Mouse (Mus musculus) thymus, adult 2 months (tissue): ENCODE results near the gene Olfr469.
"Not testable (repeated sequence)": the region's sequence is repeated elsewhere in the genome, so short reads cannot be mapped to it uniquely, and the experiment has no call there.

Experiments
- CTCF ChIP-seq: fragments of 200-500 bp; IDR thresholded peaks from 2 replicates; pipeline ENCODE4 v1.5.1; 2012; ENCODE audit warnings: mild to moderate bottlenecking, control low read depth, low read length, moderate library complexity, borderline replicate concordance; ENCODE audit not compliant: control insufficient read depth, poor library complexity, insufficient read depth; ENCODE audit errors: extremely low read depth
- POLR2A ChIP-seq: fragments of 200-500 bp; IDR thresholded peaks from 2 replicates; pipeline ENCODE4 v1.6.1; 2012; ENCODE audit warnings: mild to moderate bottlenecking, low read length, control low read depth, moderate library complexity; ENCODE audit not compliant: control insufficient read depth, poor library complexity, insufficient read depth; ENCODE audit errors: extremely low read depth

DNA sequence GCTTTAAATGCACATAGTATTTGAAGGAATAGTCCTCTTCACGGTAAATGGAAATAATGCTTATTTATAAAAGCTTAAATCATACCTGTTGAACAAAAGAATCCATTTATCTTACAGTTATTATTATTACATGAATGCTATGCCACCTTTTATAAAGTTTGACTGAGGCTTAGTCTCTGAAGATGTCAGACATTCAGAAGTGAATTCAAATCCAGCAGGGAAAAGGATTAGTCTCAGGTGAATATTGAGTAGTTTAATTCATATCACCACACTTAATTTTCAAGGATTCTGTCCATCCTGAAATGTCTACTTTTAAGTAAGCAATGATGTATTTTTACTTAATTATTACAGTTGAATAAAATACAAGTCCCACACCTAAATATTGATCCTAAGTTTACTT, 22.0 kb upstream of the Olfr469 start, which contains the start of gene Olfr470:
- not testable (repeated sequence) for TF ChIP-seq CTCF, POLR2A
